Mouse (Mus musculus) bone marrow macrophage, adult 2 months (primary cell): ENCODE data around the gene Hif3a.

Experiments
- CTCF ChIP-seq: IDR thresholded peaks from 2 replicates; pipeline ENCODE4 v1.5.1; 2012; ENCODE audit warnings: low read depth, mild to moderate bottlenecking, low read length, moderate library complexity
- POLR2A ChIP-seq: IDR thresholded peaks from 2 replicates; pipeline ENCODE4 v1.6.1; 2012; ENCODE audit warnings: mild to moderate bottlenecking, low read depth, low read length, borderline replicate concordance

- no peak for TF ChIP-seq CTCF
- TF ChIP-seq POLR2A, result no peak
Observed at GRCm38 (mm10) chr7:17056081-17056581, 6.1 kb downstream of the Hif3a start.
